In the genomic region with DNA sequence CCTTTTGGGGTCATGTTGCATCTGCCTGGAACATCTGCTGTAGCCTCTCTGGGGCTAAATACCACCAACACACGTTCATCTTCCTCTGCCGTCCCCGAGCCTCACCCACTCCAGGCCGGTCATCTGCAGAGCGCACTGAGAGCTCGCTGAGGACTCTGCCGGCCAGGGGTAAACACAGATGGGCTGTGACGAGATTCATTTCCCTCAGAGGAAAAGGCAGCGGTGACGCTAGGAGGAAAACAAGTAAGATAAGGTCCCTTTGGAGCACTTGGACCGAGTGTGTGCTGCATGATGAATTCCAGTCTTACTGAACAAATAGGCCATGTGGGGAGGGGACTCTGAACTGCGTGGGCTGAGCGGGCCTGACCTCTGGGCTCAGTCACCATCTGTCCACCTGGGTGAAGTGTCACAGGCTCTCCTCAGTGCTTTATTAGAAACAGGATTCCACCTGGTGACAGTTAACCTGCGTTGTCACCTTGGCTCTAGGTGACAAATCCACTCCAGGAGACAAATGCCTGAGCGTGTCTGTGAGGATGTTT, we compare ENCODE assay signal across 15 mouse cellular contexts.
DNase-seq lines count a peak whose midpoint lies in the region; ATAC-seq lines count a peak whose summit lies in the region.
"Had no signal": no experiment of that assay in that cellular context is flagged by ENCODE, and none has a peak within 500 bp of the region (broad histone marks: within the 10 kb centered on the region; RNA-seq: fewer than 3 reads in every experiment).

No protein-coding gene starts in this region.

- no peak overlapping the region for H3K4me3 ChIP-seq in heart, embryonic 13.5 days
- H3K4me3 ChIP-seq in heart, embryonic 11.5 days (ENCODE audit: low read depth, low read length), result no peak overlapping the region
- H3K4me3 ChIP-seq in liver, embryonic 16.5 days (ENCODE audit: low read depth, low read length), result no peak overlapping the region
- H3K4me3 ChIP-seq in liver, embryonic 12.5 days, result no peak overlapping the region
- H3K4me3 ChIP-seq in embryonic facial prominence, embryonic 14.5 days (ENCODE audit: low read depth, low read length), result no peak overlapping the region
- H3K4me3 ChIP-seq: forebrain, embryonic 12.5 days; hindbrain, embryonic 13.5 days; midbrain, embryonic 12.5 days had no signal

- WGBS in heart, embryonic 13.5 days, result 41% methylated on average over 15 of the region's 15 CpGs
- 51% methylated on average over 15 of the region's 15 CpGs for WGBS in heart, embryonic 11.5 days (ENCODE audit: insufficient replicate concordance)
- WGBS in liver, embryonic 16.5 days (ENCODE audit: insufficient replicate concordance), result 61% methylated on average over 15 of the region's 15 CpGs
- WGBS in liver, embryonic 12.5 days (ENCODE audit: insufficient replicate concordance), result 58% methylated on average over 15 of the region's 15 CpGs
- 45% methylated on average over 15 of the region's 15 CpGs for WGBS in embryonic facial prominence, embryonic 14.5 days

- peak; percentile 17; the same call in 1 of the 2 replicates for ATAC-seq in heart, embryonic 13.5 days (ENCODE audit: extremely low read depth, insufficient number of reproducible peaks, low FRiP score, low TSS enrichment)
- no peak for ATAC-seq in heart, embryonic 11.5 days (replicated peaks; ENCODE audit: insufficient number of reproducible peaks, low FRiP score, low TSS enrichment)
- peak; percentile 82 for ATAC-seq in liver, embryonic 16.5 days (ENCODE audit: low read depth)
- no peak for ATAC-seq in liver, embryonic 12.5 days
- ATAC-seq in embryonic facial prominence, embryonic 14.5 days (ENCODE audit: low read depth), result peak; percentile 47; the same call in 1 of the 2 replicates

- peaks cover 42% of the 10 kb centered on the region for H3K36me3 ChIP-seq in heart, embryonic 13.5 days
- H3K36me3 ChIP-seq in heart, embryonic 11.5 days (ENCODE audit: control insufficient read depth, insufficient read depth, low read length), result peaks cover 17% of the 10 kb centered on the region
- H3K36me3 ChIP-seq in liver, embryonic 16.5 days (ENCODE audit: control insufficient read depth, insufficient read depth), result no peaks in the 10 kb centered on the region
- H3K36me3 ChIP-seq in liver, embryonic 12.5 days, result no peaks in the 10 kb centered on the region; the same call in 1 of the 2 replicates
- H3K36me3 ChIP-seq in embryonic facial prominence, embryonic 14.5 days (ENCODE audit: control insufficient read depth, insufficient read depth, low read length), result 0 out of 2 replicates have a peak, but pooled peaks cover 7% of the 10 kb centered on the region
- H3K36me3 ChIP-seq: midbrain, embryonic 12.5 days had no signal

- no peak overlapping the region for H3K4me2 ChIP-seq in heart, embryonic 13.5 days
- H3K4me2 ChIP-seq in heart, embryonic 11.5 days, result no peak overlapping the region
- H3K4me2 ChIP-seq in liver, embryonic 16.5 days (ENCODE audit: low read depth, low read length), result no peak overlapping the region
- no peak overlapping the region for H3K4me2 ChIP-seq in liver, embryonic 12.5 days
- no peak overlapping the region for H3K4me2 ChIP-seq in embryonic facial prominence, embryonic 14.5 days (ENCODE audit: low read depth, low read length)
- H3K4me2 ChIP-seq: forebrain, embryonic 12.5 days; hindbrain, embryonic 13.5 days; midbrain, embryonic 12.5 days had no signal

- DNase-seq in embryonic facial prominence, embryonic 14.5 days (ENCODE audit: low spot score), result peak; percentile 15
- DNase-seq in heart, postnatal 14 days, result peak; percentile 17 to 37
- no peak for DNase-seq in MN1 (ENCODE audit: low spot score)
- no peak for DNase-seq in thymus, postnatal 14 days
- DNase-seq: cerebellum, adult 2 months; layer of hippocampus, postnatal 36 days; right cerebral cortex, postnatal 25 days; thymus, postnatal 4 days had no signal

- H3K9me3 ChIP-seq in heart, embryonic 13.5 days, result peaks cover 5% of the 10 kb centered on the region; the same call in 1 of the 2 replicates
- no peaks in the 10 kb centered on the region for H3K9me3 ChIP-seq in heart, embryonic 11.5 days (replicated peaks; ENCODE audit: control insufficient read depth, low read length)
- H3K9me3 ChIP-seq in liver, embryonic 16.5 days (replicated peaks; ENCODE audit: control insufficient read depth, low read length), result no peaks in the 10 kb centered on the region
- H3K9me3 ChIP-seq in liver, embryonic 12.5 days (replicated peaks), result no peaks in the 10 kb centered on the region
- 0 out of 2 replicates have a peak, but pooled peaks cover 3% of the 10 kb centered on the region for H3K9me3 ChIP-seq in embryonic facial prominence, embryonic 14.5 days (ENCODE audit: control insufficient read depth, low read length)
- H3K9me3 ChIP-seq: hindbrain, embryonic 13.5 days; midbrain, embryonic 12.5 days had no signal

- H3K9ac ChIP-seq in heart, embryonic 13.5 days, result no peak overlapping the region
- H3K9ac ChIP-seq in heart, embryonic 11.5 days (ENCODE audit: low read depth, low read length), result no peak overlapping the region
- no peak overlapping the region for H3K9ac ChIP-seq in liver, embryonic 16.5 days (ENCODE audit: low read depth, low read length)
- no peak overlapping the region for H3K9ac ChIP-seq in liver, embryonic 12.5 days
- H3K9ac ChIP-seq in embryonic facial prominence, embryonic 14.5 days (ENCODE audit: low read depth, low read length), result no peak overlapping the region; the same call in 1 of the 2 replicates
- H3K9ac ChIP-seq: forebrain, embryonic 12.5 days; hindbrain, embryonic 13.5 days; midbrain, embryonic 12.5 days had no signal

- H3K4me1 ChIP-seq in heart, embryonic 13.5 days, result peaks cover 11% of the 10 kb centered on the region
- peaks cover 6% of the 10 kb centered on the region; the same call in 1 of the 2 replicates for H3K4me1 ChIP-seq in heart, embryonic 11.5 days (ENCODE audit: control insufficient read depth, insufficient read depth, low read length)
- H3K4me1 ChIP-seq in liver, embryonic 16.5 days (ENCODE audit: control insufficient read depth, low read depth, low read length), result no peaks in the 10 kb centered on the region
- no peaks in the 10 kb centered on the region for H3K4me1 ChIP-seq in liver, embryonic 12.5 days
- H3K4me1 ChIP-seq in embryonic facial prominence, embryonic 14.5 days (ENCODE audit: control insufficient read depth, insufficient read depth, low read length), result peaks cover 16% of the 10 kb centered on the region; the same call in 1 of the 2 replicates

- no peak overlapping the region for H3K27ac ChIP-seq in heart, embryonic 13.5 days (replicated peaks)
- H3K27ac ChIP-seq in heart, embryonic 11.5 days (ENCODE audit: low read depth, low read length), result no peak overlapping the region
- no peak overlapping the region for H3K27ac ChIP-seq in liver, embryonic 16.5 days (ENCODE audit: low read length)
- H3K27ac ChIP-seq in liver, embryonic 12.5 days, result no peak overlapping the region
- H3K27ac ChIP-seq in embryonic facial prominence, embryonic 14.5 days (replicated peaks; ENCODE audit: low read depth, low read length), result no peak overlapping the region
- H3K27ac ChIP-seq: forebrain, embryonic 12.5 days; hindbrain, embryonic 13.5 days; midbrain, embryonic 12.5 days had no signal

- no peaks in the 10 kb centered on the region for H3K27me3 ChIP-seq in heart, embryonic 13.5 days (replicated peaks)
- H3K27me3 ChIP-seq in heart, embryonic 11.5 days (ENCODE audit: control insufficient read depth, insufficient read depth, low read length), result no peaks in the 10 kb centered on the region
- no peaks in the 10 kb centered on the region for H3K27me3 ChIP-seq in liver, embryonic 16.5 days (ENCODE audit: control insufficient read depth, insufficient read depth, low read depth, low read length)
- no peaks in the 10 kb centered on the region for H3K27me3 ChIP-seq in liver, embryonic 12.5 days (replicated peaks)
- H3K27me3 ChIP-seq in embryonic facial prominence, embryonic 14.5 days (replicated peaks; ENCODE audit: control insufficient read depth, insufficient read depth, low read length), result no peaks in the 10 kb centered on the region
- H3K27me3 ChIP-seq: forebrain, embryonic 12.5 days; hindbrain, embryonic 13.5 days; midbrain, embryonic 12.5 days had no signal

- intact Hi-C loops in heart, postnatal 14 days (cut with DNase I), result no loop called here

Comparison
In these comparisons a context has a peak if more than half of its experiments do, and no peak if none do; other contexts are left out.
1. ATAC-seq: peak in heart, embryonic 13.5 days (single experiment), liver, embryonic 16.5 days (single experiment) and embryonic facial prominence, embryonic 14.5 days (single experiment); none in heart, embryonic 11.5 days (single experiment) and liver, embryonic 12.5 days (single experiment).
2. DNase-seq: peak in embryonic facial prominence, embryonic 14.5 days (single experiment) and heart, postnatal 14 days (2 of 2); none in MN1 (single experiment) and thymus, postnatal 14 days (single experiment).